Mouse (Mus musculus) NIH3T3 (cell line): ENCODE results near the gene Bmpr1b.

ENCODE experiments used
- DNase-seq: peaks from one replicate; pipeline ENCODE4 v3.0.0-alpha.2; 2012; ENCODE audit warnings: low read depth

Gene Bmpr1b

GRCm38 (mm10) chr3:142034160-142034559, 135.1 kb downstream of the Bmpr1b start:
- peak; percentile 5 for DNase-seq

DNA sequence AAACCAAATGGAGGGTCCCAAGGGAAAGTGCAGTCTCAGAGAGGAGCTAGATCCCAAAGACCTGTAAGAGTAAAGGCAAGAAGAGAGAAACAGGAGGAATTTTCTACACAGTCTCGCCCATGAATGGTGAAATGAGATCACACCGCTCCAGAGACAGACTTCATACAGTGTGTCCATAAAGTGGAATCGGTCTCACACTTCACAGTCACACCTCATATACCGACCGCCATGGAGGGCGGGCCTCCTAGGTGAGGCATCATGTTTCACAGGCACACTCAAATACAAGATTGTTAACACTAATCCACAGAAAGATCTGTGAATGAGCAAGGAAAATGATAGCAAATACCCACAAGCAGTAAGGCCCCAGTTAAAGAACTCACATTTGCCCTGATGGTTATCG, 149.5 kb downstream of the Bmpr1b start:
- DNase-seq = no peak

GRCm38 (mm10) chr3:141984548-141984947, 184.7 kb downstream of the Bmpr1b start:
- DNase-seq = no peak

GRCm38 (mm10) chr3:141981613-141982432, 187.4 kb downstream of the Bmpr1b start:
- no peak for DNase-seq

DNA sequence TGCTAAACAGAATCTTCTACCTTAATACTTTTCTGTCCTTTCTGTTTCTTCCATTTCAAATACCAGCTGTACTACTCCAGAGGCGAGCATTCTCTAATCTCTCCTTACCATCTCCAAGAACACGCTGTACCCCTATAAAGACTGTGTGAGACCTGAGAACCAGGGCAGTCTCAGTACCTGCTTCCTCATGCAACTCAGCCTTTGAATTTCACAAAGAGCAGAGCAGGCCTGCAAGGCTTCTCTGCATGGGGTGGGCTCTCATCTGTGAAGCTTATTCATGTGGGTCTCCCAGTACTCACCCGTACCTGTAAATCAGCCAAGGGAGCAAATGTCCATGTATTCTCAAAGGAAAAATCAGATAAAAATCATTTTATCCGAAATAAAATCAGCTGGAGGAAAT, 203.0 kb downstream of the Bmpr1b start:
- no peak for DNase-seq

DNA sequence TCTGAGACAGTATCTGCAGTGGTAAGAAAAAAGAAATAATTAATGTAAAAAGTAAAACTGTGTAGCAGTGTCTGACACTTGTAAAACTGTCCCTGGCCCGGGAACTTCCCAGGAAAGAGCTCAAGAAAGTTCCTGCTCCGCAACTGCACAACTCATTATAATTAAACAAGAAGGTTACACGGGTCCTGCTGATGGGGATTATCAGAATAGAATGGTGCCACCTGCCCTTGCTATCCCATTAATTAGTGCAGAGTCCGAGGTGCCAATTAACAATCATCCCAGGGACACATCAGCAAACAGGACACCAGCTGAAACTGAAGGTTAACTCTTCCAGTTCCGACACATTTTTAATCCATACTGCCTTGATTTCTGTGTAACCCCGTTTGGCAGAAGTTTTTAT, 216.3 kb downstream of the Bmpr1b start:
- no peak for DNase-seq

GRCm38 (mm10) chr3:141950642-141951041, 218.6 kb downstream of the Bmpr1b start:
- DNase-seq = no peak

GRCm38 (mm10) chr3:141948506-141948905, 220.7 kb downstream of the Bmpr1b start:
- no peak for DNase-seq

DNA sequence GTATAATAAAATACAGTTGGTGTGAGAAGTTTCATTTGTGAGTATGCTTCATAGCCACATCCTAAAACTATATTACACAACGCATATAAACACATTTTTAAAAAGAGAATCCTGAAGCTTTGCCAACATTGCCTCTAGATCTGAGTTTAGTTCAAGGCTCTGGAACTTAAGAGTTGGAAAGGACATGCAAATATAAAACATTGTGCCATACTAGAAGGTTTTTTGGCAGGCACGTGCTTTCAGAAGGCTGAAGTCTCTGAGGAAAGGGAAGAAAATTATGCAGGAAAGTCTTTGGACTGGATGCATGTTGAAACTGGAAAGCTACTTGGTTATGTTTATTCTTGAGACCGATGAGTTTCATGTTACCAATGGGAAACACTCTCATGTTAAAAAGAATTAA, 221.1 kb downstream of the Bmpr1b start:
- no peak for DNase-seq

DNA sequence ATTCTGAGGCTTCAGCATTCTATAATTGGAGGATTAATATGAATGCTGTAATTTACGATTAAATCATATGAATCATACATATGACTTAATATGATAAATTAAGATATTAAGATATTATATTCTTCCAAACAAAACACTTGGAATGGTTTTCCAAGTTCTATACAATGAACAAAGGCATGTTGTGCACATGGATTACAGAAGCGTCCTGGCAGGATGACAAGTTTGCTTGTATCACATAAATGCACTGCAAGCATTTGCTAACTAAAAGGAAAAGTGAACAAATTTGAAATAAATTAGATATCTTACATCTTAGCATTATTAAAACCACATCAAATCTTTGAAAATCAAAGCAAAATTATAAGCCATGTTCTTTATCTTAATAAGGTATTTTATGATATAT, 222.4 kb downstream of the Bmpr1b start:
- DNase-seq = no peak

DNA sequence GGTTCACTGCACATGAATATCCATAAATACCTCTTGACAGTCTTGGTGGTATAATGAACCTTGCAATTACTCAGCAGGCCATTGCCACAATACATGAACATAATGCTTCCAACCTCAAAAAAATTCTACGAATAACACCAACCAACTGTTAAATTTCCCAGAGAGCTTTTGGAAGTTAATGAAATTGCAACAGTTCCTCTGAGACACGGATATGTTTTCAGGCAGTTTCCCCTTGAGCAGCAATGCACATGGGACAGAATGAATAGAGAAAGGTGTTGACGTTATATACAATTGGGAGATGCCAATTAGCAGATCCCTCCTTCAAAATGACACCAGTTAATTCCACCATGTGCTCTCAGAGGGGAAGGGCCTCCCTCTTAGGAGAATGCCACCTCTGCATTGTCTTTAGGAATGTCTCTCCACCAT, 225.9 kb downstream of the Bmpr1b start:
- DNase-seq = no peak

DNA sequence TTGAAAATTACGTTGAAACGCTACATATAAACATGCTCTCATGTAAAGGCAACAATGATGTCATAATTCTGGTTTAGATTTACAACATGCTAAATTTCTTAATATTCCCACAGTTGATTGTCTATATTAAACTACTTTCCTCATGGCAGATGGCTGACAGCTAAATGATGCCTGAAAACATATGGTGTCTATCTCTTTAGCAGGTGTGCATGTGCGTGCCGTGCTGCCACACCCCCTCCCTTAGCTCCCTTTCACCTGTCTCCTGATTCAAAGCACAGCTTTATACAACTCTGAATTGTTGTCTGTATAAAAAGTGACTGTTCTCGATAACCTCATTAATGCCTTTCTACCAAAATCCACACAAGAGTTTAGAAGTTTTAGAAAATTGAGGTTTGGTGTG, 229.0 kb downstream of the Bmpr1b start:
- no peak for DNase-seq

DNA sequence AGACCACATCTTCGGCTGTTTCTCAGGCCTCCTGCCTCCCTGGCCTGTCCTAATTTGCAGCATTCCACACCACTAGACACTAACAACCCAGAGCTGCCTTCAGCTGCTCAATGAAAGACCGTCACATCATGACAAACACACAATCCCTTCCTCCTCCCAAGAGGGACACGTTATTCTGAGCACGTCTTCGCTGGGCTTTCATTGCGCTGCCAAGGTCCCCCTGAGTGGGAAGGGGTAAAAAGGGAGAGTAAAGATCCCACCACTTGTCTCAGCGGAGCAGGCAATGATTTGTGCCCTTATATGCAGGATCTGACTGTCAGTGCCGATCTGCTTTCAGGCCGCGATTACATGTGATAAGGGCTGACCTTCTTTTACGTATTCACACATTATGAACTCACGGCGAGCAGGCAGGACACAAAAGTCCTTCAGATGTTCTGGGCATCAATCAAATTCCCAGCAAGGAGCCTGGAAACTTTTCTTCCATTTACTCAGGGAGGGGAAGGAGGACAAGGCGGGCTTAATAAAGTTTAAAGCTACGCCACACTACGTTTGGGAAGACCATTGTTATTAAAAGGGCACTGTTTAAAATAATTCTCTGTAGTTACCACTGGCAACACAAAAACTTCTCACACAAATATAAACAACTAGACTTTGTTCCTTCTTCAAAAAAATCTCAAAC, 232.5 kb downstream of the Bmpr1b start:
- no peak for DNase-seq

- no peak for DNase-seq
These were observed 236.3 kb downstream of the Bmpr1b start for GRCm38 (mm10) chr3:141932956-141933355.

GRCm38 (mm10) chr3:141931372-141932092, 237.7 kb downstream of the Bmpr1b start:
- DNase-seq = no peak

DNA sequence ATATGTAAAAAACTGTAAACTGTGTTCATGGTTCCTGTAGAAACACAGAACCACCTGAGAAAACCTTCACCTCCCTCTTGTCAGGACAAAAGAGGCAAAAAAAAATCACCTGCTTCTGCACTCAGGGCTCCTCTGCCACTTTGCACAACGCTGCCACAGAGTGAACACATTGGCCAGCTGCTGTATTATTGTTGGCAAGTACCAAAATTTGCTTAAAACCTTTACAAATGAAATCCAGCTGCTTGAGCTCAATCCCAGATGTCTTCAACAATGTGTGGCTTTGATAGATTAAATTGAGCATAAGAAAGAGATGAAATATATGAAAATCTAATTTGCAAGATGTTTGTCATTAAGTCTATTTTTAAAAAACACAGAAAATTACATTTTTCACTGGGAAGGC, 245.8 kb downstream of the Bmpr1b start:
- peak; percentile 41 for DNase-seq

DNA sequence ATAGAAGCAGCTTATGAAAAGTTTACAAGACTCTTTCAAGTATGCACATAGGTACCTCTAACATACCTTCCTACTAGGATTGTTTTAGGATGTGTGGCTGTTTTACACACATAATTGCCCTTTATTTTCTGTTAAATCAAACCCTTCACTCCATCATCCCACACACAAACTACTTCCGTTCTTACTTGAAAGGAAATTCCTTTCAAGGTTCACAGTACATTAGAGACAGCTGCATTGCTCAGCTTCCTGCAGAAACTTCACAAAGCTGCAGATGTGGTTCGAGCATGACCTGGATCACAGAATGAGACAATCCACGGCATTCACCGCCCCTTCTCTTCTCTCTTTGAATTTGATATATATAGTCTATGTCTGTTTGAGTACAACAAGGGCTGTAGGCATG, 248.1 kb downstream of the Bmpr1b start:
- DNase-seq = no peak

GRCm38 (mm10) chr3:141919661-141920060, 249.6 kb downstream of the Bmpr1b start:
- DNase-seq = no peak

DNA sequence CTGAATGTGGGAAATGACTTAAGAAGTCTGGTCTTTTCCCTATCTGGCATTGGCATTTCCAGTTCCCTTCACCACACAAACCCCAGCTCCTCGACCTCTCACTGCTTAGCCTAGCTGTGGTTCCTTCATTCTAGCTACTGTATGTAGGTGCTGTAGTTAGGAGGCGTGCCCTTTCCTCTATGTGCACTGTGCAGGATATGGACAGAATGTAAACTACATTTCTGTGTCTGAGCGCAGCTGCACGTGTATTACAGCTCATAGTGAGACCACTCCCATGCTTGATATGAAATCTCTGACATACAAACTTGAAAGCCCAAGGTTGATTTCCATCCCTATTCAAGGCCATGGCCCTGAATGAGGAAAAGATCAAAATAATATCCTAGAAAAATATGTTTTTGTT, 252.1 kb downstream of the Bmpr1b start:
- no peak for DNase-seq

GRCm38 (mm10) chr3:141915995-141916394, 253.2 kb downstream of the Bmpr1b start:
- DNase-seq = no peak

DNA sequence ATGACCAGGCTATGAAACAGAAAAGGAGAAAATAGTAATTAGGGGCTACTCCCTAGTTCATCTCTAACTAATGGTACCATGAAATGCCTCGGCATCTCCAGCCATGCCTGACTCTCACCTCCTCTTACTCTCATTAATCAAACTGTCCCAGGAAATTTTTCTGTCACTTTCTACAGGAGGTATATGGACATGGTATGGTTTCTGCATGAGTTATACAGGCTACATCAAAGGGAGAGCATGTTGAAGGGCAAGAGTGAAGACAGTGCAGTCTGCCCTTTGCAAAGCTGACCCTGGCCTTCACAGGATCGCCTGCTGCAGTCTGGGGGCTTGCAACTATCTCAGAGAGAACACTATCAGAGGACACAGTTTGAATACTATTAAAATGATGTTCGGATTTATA, 254.6 kb downstream of the Bmpr1b start:
- DNase-seq = no peak

DNA sequence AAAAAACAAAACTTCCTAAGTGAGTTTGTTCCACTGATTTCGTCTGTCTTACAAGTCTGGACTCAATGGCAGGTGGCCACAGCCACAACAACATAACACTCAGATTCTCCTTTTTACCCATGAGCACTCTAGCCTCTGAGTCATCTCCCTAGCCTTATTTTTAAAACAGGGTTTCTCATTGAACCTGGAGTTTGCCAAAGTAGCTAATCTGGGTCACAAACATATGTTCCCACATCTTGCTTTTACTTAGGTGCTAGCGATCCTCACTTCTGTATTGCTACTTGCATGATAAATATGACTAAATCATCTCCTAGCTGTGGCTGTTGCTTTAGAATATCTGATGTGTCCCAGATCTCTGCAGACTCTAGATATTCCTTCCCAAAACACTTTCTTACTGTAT, 260.1 kb downstream of the Bmpr1b start:
- no peak for DNase-seq
